Mouse (Mus musculus): ENCODE data around the gene Uts2r.

DNA sequence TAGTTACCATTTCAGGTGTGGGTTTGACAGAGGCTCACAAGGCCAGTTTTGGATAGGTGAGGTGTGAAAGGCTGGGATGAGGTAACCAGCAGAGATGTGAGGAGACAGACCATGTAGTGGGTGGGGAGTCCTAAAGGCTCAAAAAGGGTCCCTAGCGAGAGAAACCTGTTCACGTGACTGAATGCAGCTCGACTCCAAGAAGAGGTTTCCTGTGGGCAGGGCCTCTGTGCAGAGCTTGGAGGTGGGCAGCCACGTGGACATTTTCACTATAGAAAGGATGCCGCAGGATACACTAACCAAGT, 43.7 kb downstream of the Uts2r start:
- no peak for TF ChIP-seq CTCF (IDR thresholded peaks at IDR 0.05; ENCODE audit: extremely low read depth, insufficient read depth, low read length)
- no peak for TF ChIP-seq POLR2A (IDR thresholded peaks at IDR 0.05; ENCODE audit: extremely low read depth, insufficient read depth, low read length)
